Mouse (Mus musculus): ENCODE data around the gene Rnase2b. TPM values are rescaled to one million over a fixed set of nuclear protein-coding genes. Genes with fewer than 3 reads are reported as not detected.

The Rnase2b gene
- polyA plus RNA-seq, 1 experiment from 2014 or later, result not detected

- Histone ChIP-seq H3K36me3 (no peaks in the 10 kb centered on the region), H3K4me2 (replicated peaks) (no peak overlapping the region), H3K4me1 (no peaks in the 10 kb centered on the region), H3K4me3 (no peak overlapping the region), H3K27ac (no peak overlapping the region), H3K27me3 (replicated peaks) (no peaks in the 10 kb centered on the region), H3K9me3 (no peaks in the 10 kb centered on the region), H3K9ac (no peak overlapping the region)
- no peak for ATAC-seq (ENCODE audit: low FRiP score, low read depth)
- 93% methylated on average over 2 of the region's 2 CpGs for WGBS
Observed at GRCm38 (mm10) chr14:51200466-51200865, 38.4 kb downstream of the Rnase2b start.

GRCm38 (mm10) chr14:51203115-51203514 lies 41.1 kb downstream of the Rnase2b start, which contains the start of gene Ear14:
TSS of gene Ear14 (plus strand) at chr14:51203391.
- Histone ChIP-seq H3K4me2 (replicated peaks) (no peak within 1 kb of the TSS), H3K4me3 (no peak within 1 kb of the TSS), H3K27ac (no peak within 1 kb of the TSS), H3K27me3 (replicated peaks) (no peaks in the 10 kb centered on the region), H3K4me1 (no peaks in the 10 kb centered on the region), H3K9me3 (no peaks in the 10 kb centered on the region), H3K36me3 (no peaks in the 10 kb centered on the region), H3K9ac (no peak within 1 kb of the TSS)
- WGBS, result 95% methylated on average over 2 of the region's 2 CpGs
- no peak for ATAC-seq (ENCODE audit: low FRiP score, low read depth)

Other genes starting within 250 kb of the Rnase2b start
- 120 and 129 TPM in 2 replicates for gene Osgep, start 237.4 kb upstream of the Rnase2b start, polyA plus RNA-seq (2016; fragmentation: Nextera tagmentation; extraction: Ambion mirVana)
- gene Apex1, start 237.3 kb upstream of the Rnase2b start, polyA plus RNA-seq (2016; fragmentation: Nextera tagmentation; extraction: Ambion mirVana), result 272 and 279 TPM in 2 replicates
- 80.0 and 87.1 TPM in 2 replicates for gene Pip4p1, start 231.4 kb upstream of the Rnase2b start, polyA plus RNA-seq (2016; fragmentation: Nextera tagmentation; extraction: Ambion mirVana)
- gene Pnp, start 231.2 kb upstream of the Rnase2b start, polyA plus RNA-seq (2016; fragmentation: Nextera tagmentation; extraction: Ambion mirVana), result 38.6 and 39.9 TPM in 2 replicates
- not detected in 2 replicates for gene Gm49342, start 217.7 kb upstream of the Rnase2b start, polyA plus RNA-seq (2016; fragmentation: Nextera tagmentation; extraction: Ambion mirVana)
- 0.28 and 0.29 TPM in 2 replicates for gene Pnp2, start 206.3 kb upstream of the Rnase2b start, polyA plus RNA-seq (2016; fragmentation: Nextera tagmentation; extraction: Ambion mirVana)
- not detected in 2 replicates for gene Rnase10, start 154.5 kb upstream of the Rnase2b start, polyA plus RNA-seq (2016; fragmentation: Nextera tagmentation; extraction: Ambion mirVana)
- not detected in 2 replicates for gene Rnase9, start 120.4 kb upstream of the Rnase2b start, polyA plus RNA-seq (2016; fragmentation: Nextera tagmentation; extraction: Ambion mirVana)
- gene Rnase11, start 112.1 kb upstream of the Rnase2b start, polyA plus RNA-seq (2016; fragmentation: Nextera tagmentation; extraction: Ambion mirVana), result not detected in 2 replicates
- not detected in 2 replicates for gene Rnase12, start 104.6 kb upstream of the Rnase2b start, polyA plus RNA-seq (2016; fragmentation: Nextera tagmentation; extraction: Ambion mirVana)
- not detected in 2 replicates for gene Olfr750, start 87.8 kb upstream of the Rnase2b start, polyA plus RNA-seq (2016; fragmentation: Nextera tagmentation; extraction: Ambion mirVana)
- gene Rnase4, start 71.2 kb upstream of the Rnase2b start, polyA plus RNA-seq (2016; fragmentation: Nextera tagmentation; extraction: Ambion mirVana), result 11.6 and 14.5 TPM in 2 replicates
- 3.1 and 4.2 TPM in 2 replicates for gene Ang, start 71.1 kb upstream of the Rnase2b start, polyA plus RNA-seq (2016; fragmentation: Nextera tagmentation; extraction: Ambion mirVana)
- gene Eddm3b, start 47.8 kb upstream of the Rnase2b start, polyA plus RNA-seq (2016; fragmentation: Nextera tagmentation; extraction: Ambion mirVana), result not detected in 2 replicates
- 0.11 and 0.24 TPM in 2 replicates for gene Rnase6, start 38.4 kb upstream of the Rnase2b start, polyA plus RNA-seq (2016; fragmentation: Nextera tagmentation; extraction: Ambion mirVana)
- 0.39 TPM in 1 of 2 replicates, not detected in the other for gene Rnase1, start 15.5 kb upstream of the Rnase2b start, polyA plus RNA-seq (2016; fragmentation: Nextera tagmentation; extraction: Ambion mirVana)
- not detected in 2 replicates for gene Ang2, start 36.9 kb downstream of the Rnase2b start, polyA plus RNA-seq (2016; fragmentation: Nextera tagmentation; extraction: Ambion mirVana)
- gene Ear14, start 41.1 kb downstream of the Rnase2b start, polyA plus RNA-seq (2016; fragmentation: Nextera tagmentation; extraction: Ambion mirVana), result not detected in 2 replicates
- not detected in 2 replicates for gene Rnase2a, start 93.9 kb downstream of the Rnase2b start, polyA plus RNA-seq (2016; fragmentation: Nextera tagmentation; extraction: Ambion mirVana)
- gene Gm7247, start 199.5 kb downstream of the Rnase2b start, polyA plus RNA-seq (2016; fragmentation: Nextera tagmentation; extraction: Ambion mirVana), result not detected in 2 replicates
- not detected in 2 replicates for gene Vmn2r88, start 248.6 kb downstream of the Rnase2b start, polyA plus RNA-seq (2016; fragmentation: Nextera tagmentation; extraction: Ambion mirVana)

All from neural tube, embryonic 12.5 days (tissue).